Mouse (Mus musculus) frontal cortex, postnatal 25 days (tissue): ENCODE data around the gene Gm10959.
A peak's percentile ranks its signal among the peaks of the same experiment; 100 is the strongest.
"Not testable (repeated sequence)": the region's sequence is repeated elsewhere in the genome, so short reads cannot be mapped to it uniquely, and the experiment has no call there.

Experiments used
- DNase-seq, 2 experiments: peaks; one replicate each; pipeline ENCODE4 v3.0.0; 2022; ENCODE audit warnings: low spot score in 2 of 2

The Gm10959 gene

DNA sequence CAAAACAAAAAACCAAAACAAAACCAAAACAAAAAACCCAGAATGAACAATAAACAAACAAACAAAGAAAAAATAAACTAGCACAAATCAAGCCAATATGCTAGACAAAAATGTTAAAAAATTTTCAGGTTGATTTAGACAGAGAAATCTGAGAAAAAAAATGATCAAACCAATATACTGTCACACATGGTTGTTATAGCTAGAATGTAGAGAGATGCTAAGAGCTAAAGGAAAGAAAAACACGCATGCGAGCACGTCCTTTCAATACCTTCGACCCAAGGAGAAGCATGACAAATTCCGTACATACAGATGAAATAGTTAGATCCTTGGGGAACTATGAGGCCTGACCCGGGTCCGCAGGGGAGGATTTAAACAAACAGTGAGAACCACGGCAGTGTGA is at the start of gene Gm10959:
Gene Gm10959 (minus strand): TSS at position 101 of the 400 bp plus-strand sequence.
- DNase-seq, result no peak

DNA sequence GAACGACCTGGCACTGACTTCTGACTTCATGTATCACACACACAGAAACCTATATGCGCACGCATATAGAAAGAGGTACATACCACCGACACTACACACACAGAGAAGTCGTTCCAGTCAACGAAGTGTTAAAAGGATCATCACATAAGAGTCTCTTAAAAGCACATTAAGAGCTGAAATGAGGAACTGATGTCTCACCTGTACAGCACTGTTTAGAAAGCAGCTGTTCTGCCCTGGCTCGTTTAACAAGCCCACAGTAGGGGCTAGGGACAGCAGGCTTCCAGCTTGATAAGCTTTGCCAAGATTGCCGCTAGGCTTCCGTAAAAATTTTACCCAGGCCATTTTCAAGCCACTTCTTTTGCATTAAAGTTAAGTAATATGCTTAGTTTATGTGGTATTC is 49.2 kb upstream of the Gm10959 start:
- no peak for DNase-seq

DNA sequence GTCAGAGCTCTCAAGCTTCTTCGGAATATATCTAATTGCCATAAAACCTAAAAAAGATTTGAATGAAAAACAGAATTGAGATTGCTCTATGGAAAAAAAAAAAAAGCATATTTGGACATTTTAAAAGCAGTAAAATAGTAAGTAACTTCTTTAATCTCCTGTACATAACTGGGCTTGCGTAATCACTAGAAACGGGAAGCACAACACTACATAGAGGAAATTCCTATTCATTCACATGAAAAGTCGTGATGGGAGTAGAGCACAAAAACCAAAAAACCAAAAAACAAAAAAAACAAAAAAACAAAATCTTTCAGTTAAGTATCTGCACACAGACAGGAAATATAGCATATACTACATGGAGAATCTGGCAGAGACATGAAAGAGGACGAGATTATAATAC is 45.1 kb upstream of the Gm10959 start:
- DNase-seq, result no peak

DNA sequence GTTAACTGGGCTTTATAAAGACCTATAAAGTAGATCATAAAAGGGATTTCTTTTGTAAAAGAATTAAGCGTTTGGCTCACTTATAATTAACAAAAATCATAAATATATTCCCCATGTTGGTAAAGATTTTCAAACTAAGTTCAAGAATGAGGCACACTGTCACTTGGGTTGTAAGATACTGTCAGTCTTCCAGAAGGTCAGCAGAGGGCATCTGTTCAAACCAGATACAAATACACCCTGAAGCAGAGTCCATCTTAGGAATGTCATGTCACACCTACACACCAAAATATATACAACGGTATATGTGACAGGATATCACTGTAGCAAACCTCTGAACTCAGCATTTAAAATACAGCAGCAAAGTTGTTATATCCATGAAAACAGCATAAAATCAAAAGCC is 31.0 kb upstream of the Gm10959 start:
- no peak for DNase-seq

DNA sequence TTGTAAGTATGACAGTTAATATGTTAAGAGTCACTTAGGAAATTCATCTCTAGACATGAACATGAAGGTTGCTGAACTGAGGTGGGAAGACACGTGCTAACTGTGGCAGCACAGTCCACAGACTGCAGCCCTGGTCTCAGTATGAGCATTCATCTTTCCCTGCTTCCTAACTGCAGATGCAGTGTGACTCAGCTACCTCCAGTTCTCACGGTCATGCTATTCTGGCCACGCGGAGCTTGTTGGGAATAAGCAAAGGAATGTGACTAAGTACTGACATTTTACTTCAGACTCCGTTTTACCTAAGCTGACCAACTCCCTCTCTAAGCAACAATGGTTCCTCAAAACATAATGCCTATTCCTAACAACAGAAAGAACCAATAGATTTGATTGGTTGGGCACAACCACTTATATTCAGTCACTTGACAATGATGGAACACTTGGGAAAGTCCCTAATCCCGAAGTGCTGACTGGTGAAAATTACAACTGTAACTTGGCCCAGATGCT is 24.3 kb upstream of the Gm10959 start:
- DNase-seq, result no peak

DNA sequence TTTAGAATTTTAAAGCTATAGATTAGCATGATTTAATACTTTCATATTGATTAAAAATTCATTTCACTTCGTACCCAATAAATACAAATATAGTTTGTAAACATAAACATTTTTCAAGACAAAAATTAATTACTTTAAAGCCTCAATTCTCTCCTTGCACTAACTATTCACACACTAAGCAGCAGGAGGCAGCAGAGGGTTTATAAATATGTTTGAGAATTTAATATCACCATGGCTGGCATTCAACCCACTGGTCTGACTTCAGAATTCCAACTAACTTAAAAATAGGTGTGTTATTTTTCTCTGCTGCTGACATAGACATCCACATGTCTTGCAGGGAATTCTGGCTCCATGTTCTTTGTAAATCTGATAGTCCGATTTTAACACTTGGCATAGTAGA is 20.1 kb upstream of the Gm10959 start:
- DNase-seq, result no peak

DNA sequence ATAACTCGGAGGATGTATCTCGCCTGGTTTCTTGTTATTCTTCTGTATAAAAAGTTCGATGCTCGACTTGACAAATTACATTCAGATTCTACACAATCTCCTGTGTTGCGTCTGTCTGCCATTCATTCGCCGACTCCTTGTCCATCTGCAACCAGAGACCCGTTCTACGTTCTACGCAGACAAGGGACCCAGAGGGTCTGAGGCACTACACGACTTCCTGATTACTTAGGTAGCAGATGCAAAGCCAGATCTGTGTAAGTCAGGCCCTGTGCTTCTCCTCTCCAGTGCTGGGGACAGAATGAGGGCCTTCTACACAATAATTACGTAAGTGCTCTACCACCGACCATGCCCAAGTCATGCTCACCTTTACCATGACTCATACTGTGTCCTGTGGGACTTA is 18.0 kb upstream of the Gm10959 start:
- DNase-seq, result not testable (repeated sequence)

DNA sequence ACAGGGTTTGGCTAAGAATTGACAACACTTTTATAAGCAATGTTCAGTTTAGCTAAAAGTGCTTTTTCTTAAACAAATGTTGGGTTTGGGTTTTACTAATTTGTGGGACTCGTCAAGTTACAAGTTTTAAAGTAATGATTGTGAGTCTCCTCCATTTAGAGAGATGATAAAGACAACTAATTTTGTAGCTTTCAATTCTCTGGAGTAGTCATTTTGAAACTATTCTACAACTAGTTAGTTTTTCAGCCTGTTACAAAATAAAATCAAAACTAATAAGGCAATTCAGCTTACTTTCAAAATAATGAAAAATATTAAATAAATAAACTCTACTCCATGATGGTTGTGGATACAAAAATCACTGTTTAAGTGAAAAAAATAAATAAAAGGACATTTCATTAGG is 13.3 kb upstream of the Gm10959 start:
- DNase-seq, result no peak

DNA sequence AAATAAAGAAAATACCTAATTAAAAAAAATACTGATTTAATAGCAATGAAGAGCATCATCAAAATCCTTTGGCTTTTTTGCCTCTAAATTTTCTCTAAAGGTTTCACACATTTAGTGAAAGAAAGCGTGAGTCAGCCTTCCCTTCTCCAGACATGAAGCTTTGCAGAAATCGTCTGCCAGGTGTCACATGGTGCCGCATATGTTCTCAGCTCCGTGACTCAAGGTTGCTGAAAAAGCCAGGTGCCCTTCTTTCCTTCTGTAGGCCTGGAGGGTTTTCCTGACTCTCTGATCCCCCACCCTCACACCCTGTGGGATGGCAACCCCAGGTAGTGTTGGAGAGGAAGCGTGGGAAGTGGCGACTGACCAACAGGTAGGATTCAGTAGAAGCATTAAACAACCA is 10.6 kb upstream of the Gm10959 start:
- DNase-seq, result no peak

DNA sequence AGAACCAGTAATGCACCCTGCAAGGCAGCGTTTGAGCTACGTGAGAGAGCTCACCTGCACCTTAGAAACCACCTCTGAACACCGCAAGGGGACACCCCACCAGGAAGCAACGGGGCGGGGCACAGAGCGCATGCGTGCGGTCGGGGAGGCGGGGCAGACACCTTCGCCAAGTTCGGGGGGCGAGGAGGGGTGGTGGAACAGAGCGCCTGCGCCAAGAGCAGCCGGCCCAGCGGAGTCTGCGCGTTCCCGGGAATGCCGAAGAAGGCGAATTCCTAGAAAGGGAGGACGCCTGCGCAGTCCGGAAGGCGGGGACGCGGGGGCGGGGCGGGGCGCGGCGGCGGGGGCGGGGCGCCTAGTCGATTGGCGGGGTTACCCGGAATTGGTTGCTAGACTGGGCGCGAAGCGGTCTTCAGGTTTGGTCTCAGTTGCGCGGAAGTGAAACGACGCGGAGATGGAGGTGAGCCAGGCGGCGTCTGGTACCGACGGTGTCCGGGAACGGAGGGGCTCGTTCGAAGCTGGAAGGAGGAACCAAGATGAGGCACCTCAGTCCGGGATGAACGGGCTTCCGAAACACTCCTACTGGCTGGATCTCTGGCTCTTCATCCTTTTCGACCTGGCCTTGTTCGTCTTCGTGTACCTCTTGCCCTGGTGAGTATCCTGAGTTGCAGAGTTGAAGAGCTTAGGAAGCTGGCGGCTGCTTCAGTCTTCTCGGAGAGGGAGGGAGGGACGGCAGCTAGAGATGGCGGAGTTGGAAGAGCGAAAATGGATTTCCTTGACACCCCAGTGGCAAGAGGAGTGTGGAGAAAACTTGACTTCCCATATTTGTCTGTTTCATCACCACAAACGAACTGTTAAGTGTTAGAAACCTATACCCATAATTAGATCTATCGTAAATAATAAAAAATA is 5.1 kb upstream of the Gm10959 start, which contains the start of gene 1810037I17Rik:
Gene 1810037I17Rik (plus strand): TSS at position 195 of the 906 bp plus-strand sequence.
- DNase-seq, result peak; percentile 87 to 93

DNA sequence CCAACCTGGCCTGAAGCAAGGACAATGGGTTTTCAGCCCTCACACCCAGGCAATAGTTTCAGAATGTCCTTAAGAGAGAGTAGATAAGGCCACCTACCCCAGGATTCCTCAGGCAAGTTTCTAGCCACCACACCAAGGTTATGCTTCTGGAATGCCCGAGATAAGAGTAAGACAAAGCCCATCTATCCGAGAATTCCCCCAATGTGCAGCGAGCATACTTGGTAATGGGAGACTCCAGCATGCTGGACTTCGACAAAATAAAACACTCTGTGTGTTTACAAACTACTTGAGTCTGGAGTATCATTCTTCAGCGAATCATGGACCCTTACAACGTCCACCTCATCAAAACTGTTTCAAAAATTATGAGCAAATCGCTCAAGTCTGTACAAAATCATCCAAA is 4.0 kb upstream of the Gm10959 start:
- no peak for DNase-seq

DNA sequence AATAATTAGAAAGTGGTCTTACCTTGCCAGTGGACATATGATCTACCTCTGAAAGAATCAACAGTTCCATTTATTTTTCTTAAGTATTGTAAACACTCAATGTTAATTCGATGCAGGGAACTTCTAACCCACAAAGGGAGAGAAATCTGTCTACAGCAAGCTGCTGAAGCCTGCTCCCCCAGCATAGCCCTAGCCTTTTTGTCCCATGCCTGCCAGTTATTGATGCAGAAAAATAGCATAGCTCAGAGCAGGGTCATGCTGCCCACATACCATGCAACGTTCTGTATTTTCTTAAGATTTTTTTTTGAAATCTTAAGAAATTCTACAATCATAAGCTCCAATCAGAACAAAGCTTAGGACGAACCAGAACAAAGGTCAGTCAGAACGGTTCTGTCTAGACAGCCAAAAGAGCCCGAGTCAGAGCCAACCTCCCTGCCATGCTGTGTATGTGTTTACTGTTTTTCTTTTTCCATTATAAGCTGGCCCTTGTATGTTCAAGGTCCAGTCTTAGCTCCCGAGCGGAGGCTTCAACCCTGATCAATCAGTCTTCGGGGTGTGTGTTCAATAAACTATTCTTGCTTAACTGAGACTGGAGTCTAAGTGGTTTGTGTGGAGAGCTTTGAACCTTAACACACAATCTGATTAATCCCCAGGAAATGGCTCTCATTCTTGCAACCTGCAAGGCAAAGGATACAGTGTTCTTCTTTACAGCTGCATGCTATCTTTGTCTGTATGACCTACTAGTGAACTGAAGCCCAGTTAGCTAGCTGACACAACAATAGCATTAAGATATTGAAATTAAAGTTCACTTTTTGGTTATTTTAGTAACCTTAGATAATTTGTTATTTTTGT is 2.7 kb upstream of the Gm10959 start:
- DNase-seq, result no peak

DNA sequence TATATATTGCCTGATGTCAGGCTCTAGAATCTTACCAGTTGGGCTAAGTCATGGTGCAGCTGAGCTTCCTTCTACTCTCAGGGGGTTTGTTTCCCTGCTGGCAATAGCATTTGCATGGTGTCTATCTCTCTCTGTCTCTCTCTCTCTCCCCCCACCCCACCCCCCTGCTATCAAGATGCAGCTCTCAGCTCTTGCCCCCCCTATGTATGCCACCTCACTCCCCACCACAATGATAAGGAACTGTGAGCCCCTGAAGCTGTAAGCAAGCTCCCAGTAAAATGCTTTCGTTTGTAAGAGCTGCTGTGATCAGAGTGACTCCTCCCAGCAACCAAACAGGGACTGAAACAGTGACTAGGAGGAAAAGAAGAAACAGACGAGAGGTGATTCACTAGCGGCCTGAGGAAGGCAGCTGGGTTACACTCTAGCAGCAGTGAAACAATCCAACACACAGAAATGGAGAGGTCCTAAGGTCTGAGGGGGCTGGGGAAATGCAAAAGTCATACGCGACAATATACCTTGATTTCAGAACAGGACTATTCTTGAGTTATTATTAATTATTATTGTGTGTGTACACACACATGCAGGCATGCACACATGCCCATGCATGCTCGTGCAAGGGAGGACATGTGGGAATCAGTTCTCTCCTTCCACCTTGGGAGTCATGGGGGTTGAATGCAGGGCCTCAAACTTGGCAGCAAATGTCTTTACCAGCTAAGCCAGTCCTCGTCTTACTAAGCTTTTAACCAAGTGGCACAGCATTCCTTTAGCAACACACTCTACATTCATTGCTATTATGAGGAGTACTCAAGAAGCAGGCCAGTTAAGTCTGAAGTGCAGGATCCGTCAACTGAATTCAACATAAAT is 1.6 kb upstream of the Gm10959 start:
- DNase-seq, result no peak

DNA sequence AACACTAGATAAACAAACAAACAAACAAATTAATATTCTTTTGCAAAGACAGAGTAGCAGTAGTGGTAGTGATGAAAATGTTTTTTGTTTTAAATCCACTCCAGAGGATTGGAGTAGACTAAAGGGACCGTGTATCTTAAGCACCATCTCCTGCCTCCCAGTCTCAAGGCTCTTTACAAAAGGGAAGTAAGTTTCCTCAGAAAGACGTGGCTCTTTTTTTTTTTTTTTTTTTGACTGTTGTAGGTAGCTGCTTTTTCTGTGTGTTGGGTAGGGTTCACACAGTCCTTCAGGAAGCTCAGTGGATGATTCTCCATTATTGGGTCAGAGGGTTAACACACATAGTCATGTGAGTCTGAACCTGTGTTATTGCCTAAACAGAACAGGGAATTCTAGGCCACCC is 488 bp downstream of the Gm10959 start:
- DNase-seq, result no peak

DNA sequence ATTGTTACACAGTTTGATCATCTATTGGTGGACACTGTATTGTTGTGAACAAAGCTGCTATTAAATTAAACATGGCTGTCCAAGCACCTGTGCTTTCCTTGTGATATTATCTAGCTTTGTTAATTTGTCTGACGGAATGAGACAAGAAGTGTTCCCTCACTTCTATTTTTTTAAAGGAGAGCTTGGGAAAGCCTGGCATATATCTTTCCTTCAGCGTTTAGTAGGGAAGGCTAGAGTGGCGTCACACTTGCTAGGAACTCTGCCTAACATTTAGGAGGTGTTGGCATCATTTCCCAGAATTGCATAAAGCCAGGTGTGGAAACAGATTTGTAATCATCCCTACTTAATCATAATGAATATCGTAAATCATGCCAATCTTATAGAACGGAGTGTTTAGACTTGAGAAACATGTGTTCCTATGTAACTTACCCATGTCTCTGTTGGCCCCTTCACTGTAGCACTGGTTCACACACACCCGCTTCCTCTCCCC is 2.9 kb downstream of the Gm10959 start:
- no peak for DNase-seq

DNA sequence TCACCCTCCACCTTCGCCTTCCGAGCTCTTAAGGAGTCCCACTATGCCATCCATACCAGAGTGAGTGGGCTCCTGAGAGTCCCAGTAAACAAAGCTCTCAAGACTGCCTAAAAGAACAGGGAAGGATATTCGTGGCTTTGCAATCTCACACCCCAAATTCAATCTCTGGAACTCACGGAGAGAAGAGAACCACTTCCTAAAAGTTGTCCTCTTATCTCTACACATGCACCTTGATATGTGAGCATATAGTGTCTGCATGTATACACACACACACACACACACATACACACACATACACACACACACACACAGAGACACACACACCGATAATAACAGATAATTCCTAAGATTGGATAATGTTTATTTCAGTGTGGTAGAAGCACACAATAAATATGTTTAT is 3.7 kb downstream of the Gm10959 start:
- no peak for DNase-seq

DNA sequence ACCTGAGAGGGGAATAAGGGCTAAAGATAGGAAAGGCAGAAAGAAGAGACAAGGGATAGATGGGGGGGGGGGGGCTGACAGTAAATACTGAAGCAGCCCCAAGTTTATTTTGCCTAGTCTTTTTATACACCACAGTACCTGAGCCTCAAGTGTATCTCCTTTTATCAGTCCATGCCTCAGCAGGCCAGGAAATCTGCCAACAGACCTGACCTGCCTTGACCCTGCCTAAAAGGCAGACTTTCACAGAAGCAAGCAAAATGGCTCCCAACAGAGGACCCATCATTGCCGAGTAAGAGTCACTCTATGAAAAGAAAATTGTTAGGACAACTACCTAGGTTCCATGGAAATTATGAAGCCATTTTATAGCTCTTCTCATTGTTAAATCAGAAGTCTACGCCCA is 11.3 kb downstream of the Gm10959 start:
- DNase-seq, result no peak

DNA sequence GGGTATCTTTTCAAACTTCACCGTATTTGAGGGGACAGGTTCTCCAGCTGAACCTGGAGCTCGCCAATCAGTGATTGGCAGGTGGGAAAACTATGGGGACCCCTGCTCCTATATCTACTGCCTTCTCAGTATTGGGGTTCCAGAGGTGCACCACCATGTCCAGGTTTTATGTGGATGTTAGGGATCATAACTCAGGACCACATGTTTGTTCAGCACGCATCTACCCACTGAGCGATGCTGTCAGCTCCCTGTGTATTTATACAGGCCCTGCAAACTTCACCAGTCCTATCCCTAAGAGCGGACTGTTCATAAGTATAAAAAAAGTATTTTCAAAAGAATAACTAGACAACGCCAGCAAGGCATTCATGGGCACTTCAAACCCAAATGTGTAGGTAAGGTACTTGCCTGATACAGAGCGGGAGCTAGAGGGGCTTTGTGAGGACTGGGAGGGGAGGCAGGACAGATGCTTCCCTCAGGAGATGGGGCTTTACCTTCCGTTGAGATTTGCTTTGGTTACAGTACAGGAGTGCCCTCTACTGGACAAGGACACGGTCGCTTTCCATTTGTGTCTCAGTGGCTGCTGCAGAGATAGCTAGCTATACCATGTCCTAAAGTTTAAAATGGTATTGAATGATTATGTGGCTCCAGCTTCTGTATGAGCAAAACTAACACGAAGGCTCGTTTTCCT is 15.3 kb downstream of the Gm10959 start:
- DNase-seq, result peak in 1 of 2 experiments; percentile 38

DNA sequence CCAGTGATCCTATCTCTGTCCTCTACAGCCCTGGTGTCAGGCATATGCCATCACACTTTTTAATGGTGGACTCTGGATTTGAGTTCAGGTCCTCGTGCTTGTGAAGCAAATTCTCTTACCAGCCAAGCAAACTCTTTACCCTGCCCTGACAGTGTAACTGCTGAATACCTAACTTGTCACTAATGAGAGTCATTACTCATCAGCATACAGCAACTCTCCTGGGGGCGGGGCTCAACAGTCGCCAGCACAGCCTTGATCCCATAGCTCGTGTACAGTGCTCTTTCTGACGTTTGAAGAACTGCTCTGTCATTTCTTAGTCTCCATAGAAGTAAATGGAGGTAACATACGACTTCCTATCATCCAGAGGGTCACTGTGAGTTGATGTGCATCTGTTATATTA is 20.9 kb downstream of the Gm10959 start:
- no peak for DNase-seq

DNA sequence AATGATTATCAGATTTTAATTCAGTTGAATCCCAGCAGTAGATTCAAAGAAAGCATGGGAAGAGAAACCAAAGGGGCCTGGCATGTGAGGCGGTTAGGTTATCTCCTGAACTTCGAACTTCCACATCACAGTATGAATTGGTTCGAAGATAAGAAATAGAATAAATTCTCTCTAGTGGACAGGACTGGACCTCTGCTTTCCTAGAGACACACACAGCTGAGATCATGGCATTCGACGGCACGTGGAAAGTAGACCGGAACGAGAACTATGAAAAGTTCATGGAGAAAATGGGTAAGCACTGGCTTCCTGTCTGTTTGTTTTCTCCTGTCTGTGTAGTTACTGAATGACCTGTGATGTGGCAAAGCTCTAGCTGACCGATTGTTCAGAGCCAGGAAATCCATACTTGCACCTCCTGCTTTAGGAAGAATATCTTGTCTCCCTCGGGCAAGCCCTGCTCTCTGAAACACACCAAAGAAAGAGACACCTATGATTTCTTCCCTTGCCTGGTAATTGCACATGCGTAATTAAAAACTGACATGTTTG is 23.9 kb downstream of the Gm10959 start:
- no peak for DNase-seq

DNA sequence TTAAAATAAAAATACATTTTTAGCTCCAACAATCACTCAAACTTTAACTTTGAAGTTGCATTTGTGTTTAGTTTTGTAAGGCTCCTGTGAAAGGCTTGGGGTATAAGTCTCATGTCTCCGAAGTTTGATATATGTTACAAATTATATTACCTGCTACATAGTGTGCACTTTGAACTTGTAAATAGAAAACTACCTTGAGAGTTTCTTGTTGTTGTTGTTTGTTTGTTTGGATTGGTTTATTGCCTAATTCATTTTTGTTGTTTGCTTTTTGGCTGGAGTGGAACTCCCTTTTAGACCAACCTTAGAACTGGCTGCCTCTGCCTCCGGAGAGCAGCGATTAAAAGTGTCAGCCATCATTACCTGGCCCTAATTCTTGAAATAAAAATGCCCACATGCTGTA is 24.4 kb downstream of the Gm10959 start, which contains the start of gene Fabp2:
Gene Fabp2 (plus strand): TSS at position 301 of the 400 bp plus-strand sequence.
- no peak for DNase-seq
